Mouse (Mus musculus) lung, embryonic 16.5 days (tissue): ENCODE data around the gene Pik3ip1. TPM values are rescaled to one million over a fixed set of nuclear protein-coding genes. Genes with fewer than 3 reads are reported as not detected.
A peak's percentile ranks its signal among the peaks of the same experiment; 100 is the strongest.

Source experiments
- ATAC-seq: fragments of 200-750 bp; cut with Nextera tagmentation; 2 replicates; pipeline ENCODE4 v1.8.0; 2017; ENCODE audit warnings: low read depth, mild to moderate bottlenecking, moderate library complexity
- H3K27ac ChIP-seq: fragments of 300-500 bp; sonication (generic); 2 replicates; pipeline ENCODE4 v1.5.1; 2014; ENCODE audit warnings: mild to moderate bottlenecking, control low read depth, low read length
- H3K27me3 ChIP-seq: fragments of 300-500 bp; sonication (generic); 2 replicates; pipeline ENCODE4 v1.6.1; 2014; ENCODE audit warnings: low read depth, low read length, mixed read lengths; ENCODE audit not compliant: control insufficient read depth, insufficient read depth
- H3K36me3 ChIP-seq: fragments of 300-500 bp; sonication (generic); 2 replicates; pipeline ENCODE4 v1.6.1; 2014; ENCODE audit warnings: low read length; ENCODE audit not compliant: control insufficient read depth, insufficient read depth
- H3K4me1 ChIP-seq: fragments of 300-500 bp; sonication (generic); replicated peaks from 2 replicates; pipeline ENCODE4 v1.6.1; 2014; ENCODE audit warnings: low read length, mixed read lengths; ENCODE audit not compliant: control insufficient read depth, insufficient read depth
- H3K4me2 ChIP-seq: fragments of 300-500 bp; sonication (generic); 2 replicates; pipeline ENCODE4 v1.6.1; 2014; ENCODE audit warnings: low read depth, low read length, control low read depth
- H3K4me3 ChIP-seq: fragments of 300-500 bp; sonication (generic); 2 replicates; pipeline ENCODE4 v1.5.1; 2014; ENCODE audit warnings: mild to moderate bottlenecking, low read length, control low read depth
- H3K9ac ChIP-seq: fragments of 300-500 bp; sonication (generic); 2 replicates; pipeline ENCODE4 v1.6.1; 2014; ENCODE audit warnings: low read length, control low read depth
- H3K9me3 ChIP-seq: fragments of 300-500 bp; sonication (generic); 2 replicates; pipeline ENCODE4 v1.6.1; 2016; ENCODE audit warnings: low read length; ENCODE audit not compliant: control insufficient read depth
- WGBS: fragments of 180-500 bp; shearing (Covaris S2); extraction: QIAGEN DNeasy Blood & Tissue Kit; methylation state at CpG from one replicate; pipeline ENCODE4 v1.1.7; 2014; 5-methylcytosine and 5-hydroxymethylcytosine counted together
- polyA plus RNA-seq: library from polyadenylated mRNA; unstranded; fragments of >200 nt; fragmentation: Nextera tagmentation; extraction: Ambion mirVana; gene quantifications from 2 replicates; pipeline ENCODE4 v1.2.1, GENCODE M21; 2015

The Pik3ip1 gene
- polyA plus RNA-seq, 1 experiment from 2014 or later, result 11.8 TPM

GRCm38 (mm10) chr11:3311586-3312347 lies 18.4 kb upstream of the Pik3ip1 start:
- Histone ChIP-seq H3K4me1 (no peaks in the 10 kb centered on the region), H3K4me2 (no peak overlapping the region), H3K4me3 (no peak overlapping the region), H3K9ac (no peak overlapping the region), H3K9me3 (no peaks in the 10 kb centered on the region), H3K36me3 (peaks cover 39% of the 10 kb centered on the region), H3K27me3 (no peaks in the 10 kb centered on the region), H3K27ac (no peak overlapping the region)
- WGBS, result 72% methylated on average over 9 of the region's 10 CpGs
- ATAC-seq, result no peak

- 0 out of 2 replicates have a peak, but pooled peaks have one; percentile 9 for ATAC-seq
- Histone ChIP-seq H3K9ac (no peak overlapping the region), H3K9me3 (no peaks in the 10 kb centered on the region; the same call in 1 of the 2 replicates), H3K4me2 (no peak overlapping the region), H3K36me3 (peaks cover 25% of the 10 kb centered on the region), H3K4me1 (no peaks in the 10 kb centered on the region), H3K4me3 (no peak overlapping the region), H3K27ac (no peak overlapping the region), H3K27me3 (no peaks in the 10 kb centered on the region)
- WGBS, result 76% methylated on average over 1 of the region's 1 CpGs
Observed at GRCm38 (mm10) chr11:3313294-3313693, 16.9 kb upstream of the Pik3ip1 start.

- no peaks in the 10 kb centered on the region for H3K4me1 ChIP-seq
- no peaks in the 10 kb centered on the region for H3K27me3 ChIP-seq
- no peak overlapping the region for H3K4me3 ChIP-seq
- WGBS, result 35% methylated on average over 2 of the region's 2 CpGs
- no peak overlapping the region for H3K27ac ChIP-seq
- no peak overlapping the region for H3K9ac ChIP-seq
- peaks cover 17% of the 10 kb centered on the region for H3K36me3 ChIP-seq
- no peaks in the 10 kb centered on the region; the same call in 1 of the 2 replicates for H3K9me3 ChIP-seq
- ATAC-seq, result peak; percentile 34; the same call in 1 of the 2 replicates
- no peak overlapping the region for H3K4me2 ChIP-seq
Observed at GRCm38 (mm10) chr11:3314148-3314547, 16.1 kb upstream of the Pik3ip1 start.

GRCm38 (mm10) chr11:3318286-3318685 lies 11.9 kb upstream of the Pik3ip1 start:
- no peak overlapping the region for H3K27ac ChIP-seq
- no peak for ATAC-seq
- WGBS, result 87% methylated on average over 3 of the region's 3 CpGs
- H3K4me1 ChIP-seq, result no peaks in the 10 kb centered on the region
- no peak overlapping the region for H3K9ac ChIP-seq
- H3K36me3 ChIP-seq, result no peaks in the 10 kb centered on the region
- no peaks in the 10 kb centered on the region for H3K27me3 ChIP-seq
- no peak overlapping the region for H3K4me3 ChIP-seq
- H3K9me3 ChIP-seq, result no peaks in the 10 kb centered on the region; the same call in 1 of the 2 replicates
- no peak overlapping the region for H3K4me2 ChIP-seq

DNA sequence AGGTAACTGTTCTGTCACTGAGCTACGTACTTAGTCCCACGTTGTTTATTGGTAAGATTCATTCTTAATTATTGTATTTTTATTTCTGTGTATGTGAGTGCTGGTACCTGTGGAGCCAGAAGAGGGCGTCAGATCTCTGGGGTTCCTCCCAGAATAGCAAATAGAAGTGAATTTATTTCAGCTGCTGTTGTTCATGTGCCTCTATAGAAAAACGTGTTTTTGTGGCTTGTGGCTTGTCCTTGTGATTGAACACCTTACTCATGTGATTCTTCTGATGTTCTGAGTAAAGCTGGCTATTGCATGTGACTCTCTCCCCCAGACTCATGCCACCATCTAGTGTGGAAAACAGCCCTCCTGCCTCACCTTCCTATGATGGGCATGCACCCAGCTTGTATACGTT lies 1.9 kb upstream of the Pik3ip1 start:
- H3K9ac ChIP-seq, result no peak overlapping the region
- H3K4me1 ChIP-seq, result peaks cover 21% of the 10 kb centered on the region
- no peaks in the 10 kb centered on the region for H3K9me3 ChIP-seq
- no peaks in the 10 kb centered on the region for H3K27me3 ChIP-seq
- ATAC-seq, result no peak
- 69% methylated on average over 5 of the region's 5 CpGs for WGBS
- no peak overlapping the region for H3K4me3 ChIP-seq
- H3K4me2 ChIP-seq, result no peak overlapping the region
- H3K27ac ChIP-seq, result no peak overlapping the region
- no peaks in the 10 kb centered on the region for H3K36me3 ChIP-seq

DNA sequence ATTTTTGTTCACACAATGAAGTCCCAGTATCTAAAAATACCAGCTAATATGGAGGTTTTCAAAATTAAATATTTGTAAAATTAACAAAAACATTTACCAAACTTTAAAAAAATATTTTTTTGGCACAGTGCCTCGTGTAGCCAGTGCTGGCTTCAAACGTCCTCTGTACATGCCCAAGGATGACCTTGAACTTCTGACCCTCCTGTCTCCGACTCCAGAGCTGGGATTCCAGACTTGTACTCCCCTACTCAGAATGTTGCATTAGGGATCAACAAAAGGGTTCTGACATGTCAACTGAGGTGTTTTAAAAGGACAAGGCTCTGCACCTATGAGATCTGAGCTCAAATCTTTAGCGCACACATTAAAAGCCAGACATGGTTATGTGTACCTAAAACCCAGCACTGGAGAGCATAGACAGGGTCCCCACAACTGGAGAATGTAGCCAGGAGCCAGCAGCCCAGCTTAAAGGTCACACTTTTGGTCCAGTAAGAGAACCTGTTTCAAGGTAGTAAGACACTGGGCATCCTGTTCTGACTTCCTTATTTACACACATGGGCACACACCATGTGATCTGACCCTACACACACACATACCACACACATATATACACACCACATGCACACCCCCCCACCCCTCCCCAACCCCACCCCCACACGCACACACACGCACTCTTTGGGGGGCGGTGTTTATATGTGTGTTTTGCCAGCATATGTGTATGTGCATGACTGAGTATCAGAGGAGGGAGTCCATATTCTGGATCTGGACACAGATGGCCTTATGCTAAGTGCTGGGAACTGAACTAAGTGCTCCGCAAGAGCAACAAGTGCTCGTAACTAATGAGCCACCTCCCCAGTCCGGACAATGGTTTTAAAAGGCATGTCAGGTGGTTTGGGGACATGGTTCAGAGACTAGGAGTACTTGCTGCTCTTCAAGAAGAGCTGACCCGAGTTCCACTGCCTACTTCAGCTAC lies 1.1 kb upstream of the Pik3ip1 start:
- H3K36me3 ChIP-seq, result no peaks in the 10 kb centered on the region
- no peaks in the 10 kb centered on the region for H3K9me3 ChIP-seq
- no peak overlapping the region for H3K9ac ChIP-seq
- WGBS, result 63% methylated on average over 11 of the region's 11 CpGs
- peaks cover 21% of the 10 kb centered on the region for H3K4me1 ChIP-seq
- no peak for ATAC-seq
- H3K27me3 ChIP-seq, result no peaks in the 10 kb centered on the region
- peak overlapping the region; percentile 34; the same call in 1 of the 2 replicates for H3K27ac ChIP-seq
- no peak overlapping the region for H3K4me2 ChIP-seq
- no peak overlapping the region for H3K4me3 ChIP-seq

GRCm38 (mm10) chr11:3330566-3330965 lies 365 bp downstream of the Pik3ip1 start:
- no peaks in the 10 kb centered on the region for H3K27me3 ChIP-seq
- peak overlapping the region; percentile 71 for H3K27ac ChIP-seq
- peak overlapping the region; percentile 69 for H3K9ac ChIP-seq
- H3K9me3 ChIP-seq, result no peaks in the 10 kb centered on the region
- H3K36me3 ChIP-seq, result no peaks in the 10 kb centered on the region
- peak; percentile 44; the same call in 1 of the 2 replicates for ATAC-seq
- H3K4me2 ChIP-seq, result peak overlapping the region; percentile 97
- peak overlapping the region; percentile 56 for H3K4me3 ChIP-seq
- WGBS, result 1% methylated on average over 9 of the region's 9 CpGs
- H3K4me1 ChIP-seq, result peaks cover 22% of the 10 kb centered on the region

- H3K4me2 ChIP-seq, result peak overlapping the region; percentile 97
- peak overlapping the region; percentile 80 for H3K27ac ChIP-seq
- ATAC-seq, result no peak
- peak overlapping the region; percentile 56 for H3K4me3 ChIP-seq
- H3K9me3 ChIP-seq, result no peaks in the 10 kb centered on the region
- peaks cover 27% of the 10 kb centered on the region for H3K4me1 ChIP-seq
- H3K9ac ChIP-seq, result peak overlapping the region; percentile 69
- no peaks in the 10 kb centered on the region for H3K27me3 ChIP-seq
- WGBS, result 4% methylated on average over 14 of the region's 14 CpGs
- no peaks in the 10 kb centered on the region for H3K36me3 ChIP-seq
Observed at GRCm38 (mm10) chr11:3330991-3331750, 970 bp downstream of the Pik3ip1 start.
